Mouse (Mus musculus) lung, adult 2 months (tissue): ENCODE results near the gene Scarb1. TPM values are rescaled to one million over a fixed set of nuclear protein-coding genes. Genes with fewer than 3 reads are reported as not detected.
"Not testable (repeated sequence)": the region's sequence is repeated elsewhere in the genome, so short reads cannot be mapped to it uniquely, and the experiment has no call there.

Source experiments
- DNase-seq: peaks from one replicate; pipeline ENCODE4 v3.0.0; 2022
- H3K4me1 ChIP-seq: fragments of 200-500 bp; 2 replicates; pipeline ENCODE4 v1.6.1; 2011; ENCODE audit warnings: low read length; ENCODE audit not compliant: control insufficient read depth, insufficient read depth
- H3K4me3 ChIP-seq: fragments of 200-500 bp; replicated peaks from 2 replicates; pipeline ENCODE3; 2011; ENCODE audit warnings: low read depth, mild to moderate bottlenecking, control low read depth, low read length; ENCODE audit errors: extremely low read depth
- CTCF ChIP-seq: fragments of 200-500 bp; IDR thresholded peaks from 2 replicates; pipeline ENCODE4 v1.5.1; 2011; ENCODE audit warnings: mild to moderate bottlenecking, low read length, control low read depth; ENCODE audit not compliant: insufficient read depth
- POLR2A ChIP-seq: fragments of 200-500 bp; IDR thresholded peaks from 2 replicates; pipeline ENCODE4 v1.6.1; 2011; ENCODE audit warnings: low read depth, mild to moderate bottlenecking, control low read depth, low read length, borderline replicate concordance; ENCODE audit errors: extremely low read depth
- WGBS: fragments of 180-500 bp; shearing (Covaris S2); methylation state at CpG from one replicate; pipeline ENCODE4 v1.1.7; 2018; 5-methylcytosine and 5-hydroxymethylcytosine counted together
- polyA plus RNA-seq: library from polyadenylated mRNA; depleted of rRNA; stranded (reverse); fragments of >200 nt; gene quantifications from 2 replicates; pipeline ENCODE4 v1.2.3, GENCODE M21; 2012; rRNA removed

Gene Scarb1
- polyA plus RNA-seq, result 173 and 196 TPM in 2 replicates

DNA sequence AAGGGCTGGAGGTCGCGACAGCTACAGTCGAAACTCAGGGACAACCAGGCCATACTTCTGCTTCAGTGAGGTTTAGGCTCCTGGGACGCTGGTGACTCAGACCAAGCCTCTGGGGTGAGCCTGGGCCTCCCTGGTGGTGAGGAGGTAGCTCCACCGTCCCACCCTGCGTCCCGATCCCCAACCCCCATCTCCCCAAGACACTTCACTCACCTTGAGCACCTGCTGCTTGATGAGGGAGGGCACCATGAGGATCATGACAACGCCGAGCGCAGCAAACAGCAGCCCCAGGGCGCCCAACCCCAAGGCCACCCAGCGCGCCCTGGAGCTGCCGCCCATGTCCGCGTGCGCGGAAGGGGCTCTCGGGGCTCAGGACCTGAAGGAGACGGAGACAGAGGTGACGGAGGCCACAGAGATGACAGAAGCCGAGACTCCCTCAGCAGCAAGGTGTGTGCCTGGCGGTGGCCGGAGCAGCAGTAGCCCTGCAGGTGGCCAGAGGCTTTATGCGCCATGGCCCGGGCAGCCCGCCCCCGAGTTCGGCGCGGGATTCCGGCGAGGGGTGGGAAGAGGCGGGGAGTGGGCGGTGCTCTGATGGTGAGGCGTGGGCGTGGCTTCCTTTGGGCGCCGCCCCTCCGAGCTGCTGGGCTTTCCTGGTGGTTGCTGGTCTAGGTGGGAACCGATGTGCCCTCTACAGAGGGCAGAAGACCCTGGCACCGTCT is at the start of gene Scarb1:
Gene Scarb1 (minus strand): TSS at position 548 of the 716 bp plus-strand sequence.
- peak; percentile 90 for DNase-seq
- TF ChIP-seq POLR2A, result peak; percentile 91; the same call in 1 of the 2 replicates
- TF ChIP-seq CTCF, result no peak
- under 1% methylated on average over 42 of the region's 42 CpGs for WGBS
- peaks cover 7% of the 10 kb centered on the region; the same call in 1 of the 2 replicates for H3K4me1 ChIP-seq
- H3K4me3 ChIP-seq, result peak within 1 kb of the TSS; percentile 93

DNA sequence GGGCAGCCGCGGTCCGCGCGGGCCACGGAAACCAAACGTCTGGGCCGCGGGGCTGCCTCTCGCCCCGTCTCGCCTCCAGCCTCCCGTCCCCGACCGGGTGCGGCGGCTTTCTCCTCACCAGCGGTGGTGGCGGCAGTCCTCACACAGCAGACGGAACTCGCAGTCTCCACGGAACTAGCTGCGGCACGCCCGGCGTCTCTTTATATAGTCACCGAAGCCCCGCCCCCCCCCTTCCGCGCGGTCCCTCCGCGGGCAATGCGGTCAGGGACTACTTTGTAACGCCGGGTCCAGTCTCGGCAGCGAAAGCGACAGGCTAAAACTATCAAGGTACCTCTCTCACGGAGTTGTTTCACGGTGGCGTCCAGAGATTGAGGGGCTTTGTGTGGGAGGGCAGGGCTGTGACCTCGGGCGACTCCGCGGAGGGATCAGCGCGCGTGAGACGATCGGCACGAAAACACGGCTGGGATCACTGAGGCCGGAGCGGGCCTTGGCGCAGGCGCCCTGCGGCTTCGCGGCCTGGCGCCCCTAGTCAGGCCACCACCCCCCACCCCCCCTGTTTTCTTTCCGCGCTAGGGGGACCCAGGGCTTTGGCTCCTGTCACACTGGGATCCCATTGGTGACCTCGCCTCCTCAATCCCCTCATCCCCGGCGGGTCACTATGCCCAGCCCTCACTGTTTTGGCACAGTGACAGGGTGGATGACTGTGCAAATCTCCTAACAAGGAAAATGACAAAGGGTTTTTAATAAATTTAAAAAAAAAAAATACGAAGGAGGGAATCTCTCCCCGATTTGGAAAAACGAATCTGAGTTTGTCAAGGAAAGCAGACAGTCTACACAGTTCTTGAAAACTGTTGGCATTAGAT is 48.9 kb upstream of the Scarb1 start, which contains the start of gene Ubc:
Gene Ubc (minus strand): TSS at position 624 of the 863 bp plus-strand sequence.
- H3K4me1 ChIP-seq, result peaks cover 17% of the 10 kb centered on the region
- TF ChIP-seq POLR2A (peak; percentile 99), CTCF (no peak)
- DNase-seq, result peak; percentile 89
- peak within 1 kb of the TSS; percentile 94 for H3K4me3 ChIP-seq
- under 1% methylated on average over 69 of the region's 69 CpGs for WGBS

DNA sequence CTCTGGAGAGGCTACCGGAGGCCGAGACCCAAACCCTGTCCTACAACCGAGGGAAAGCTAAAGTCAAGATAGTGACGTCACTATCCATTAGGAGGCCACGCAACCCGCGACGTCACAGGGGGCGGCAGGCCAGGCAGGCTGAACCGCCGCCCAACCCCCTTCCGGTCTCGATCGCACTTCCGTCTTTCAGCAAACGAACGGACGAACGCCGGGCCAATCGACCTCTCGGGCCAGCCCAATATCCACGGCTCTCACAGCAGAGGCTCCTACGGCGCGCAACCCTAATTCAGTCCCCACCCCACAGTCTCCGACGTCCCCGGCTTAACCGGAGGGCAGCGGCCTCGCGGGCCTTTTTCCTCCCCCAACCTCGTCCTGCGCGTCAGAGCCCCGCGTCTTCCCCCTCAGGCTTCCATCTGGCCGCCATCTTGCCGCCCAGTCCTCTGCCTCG is 48.3 kb upstream of the Scarb1 start, which contains the start of gene Gm10382:
Gene Gm10382 (plus strand): TSS at position 192 of the 448 bp plus-strand sequence.
- Histone ChIP-seq H3K4me3 (peak within 1 kb of the TSS; percentile 94), H3K4me1 (peaks cover 18% of the 10 kb centered on the region)
- DNase-seq, result peak; percentile 84
- WGBS, result 1% methylated on average over 41 of the region's 41 CpGs
- no peak for TF ChIP-seq CTCF
- TF ChIP-seq POLR2A, result peak; percentile 83; the same call in 1 of the 2 replicates

DNA sequence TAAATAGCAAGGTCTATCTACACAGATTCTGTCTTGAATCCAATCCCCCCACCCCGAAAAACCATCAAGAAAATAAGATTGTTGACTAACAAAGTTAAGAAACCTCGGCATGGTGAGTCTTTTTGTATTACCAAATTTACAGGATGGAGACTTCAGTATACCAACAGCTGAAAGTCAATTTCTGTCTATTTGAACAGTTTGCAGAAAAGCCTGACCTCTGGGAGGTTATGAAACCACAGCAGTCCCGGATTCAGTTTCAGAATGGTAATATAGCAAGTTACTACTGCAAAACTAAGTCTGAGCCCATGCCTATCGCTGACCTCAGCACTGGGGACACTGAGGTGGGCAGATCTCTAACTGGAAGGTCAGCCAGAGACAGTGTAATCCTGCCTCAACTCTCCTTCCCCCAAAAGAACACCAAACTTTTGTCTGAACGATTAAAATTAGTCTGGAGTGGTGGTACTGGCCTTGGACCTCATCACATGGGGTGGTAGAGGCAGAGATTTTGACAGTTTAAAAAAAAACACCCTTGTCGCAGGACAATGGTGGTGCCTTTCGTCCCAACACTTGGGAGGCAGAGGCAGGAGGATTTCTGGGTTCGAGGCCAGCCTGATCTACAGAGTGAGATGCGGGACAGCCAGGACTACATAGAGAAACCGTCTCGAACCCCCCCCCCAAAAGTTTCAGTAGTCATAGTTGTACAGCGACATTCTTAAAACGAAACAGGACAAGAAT is 47.6 kb upstream of the Scarb1 start:
- H3K4me3 ChIP-seq, result peak overlapping the region; percentile 94
- 5% methylated on average over 13 of the region's 13 CpGs for WGBS
- peaks cover 23% of the 10 kb centered on the region for H3K4me1 ChIP-seq
- DNase-seq, result no peak
- no peak for TF ChIP-seq CTCF
- peak; percentile 60; the same call in 1 of the 2 replicates for TF ChIP-seq POLR2A

DNA sequence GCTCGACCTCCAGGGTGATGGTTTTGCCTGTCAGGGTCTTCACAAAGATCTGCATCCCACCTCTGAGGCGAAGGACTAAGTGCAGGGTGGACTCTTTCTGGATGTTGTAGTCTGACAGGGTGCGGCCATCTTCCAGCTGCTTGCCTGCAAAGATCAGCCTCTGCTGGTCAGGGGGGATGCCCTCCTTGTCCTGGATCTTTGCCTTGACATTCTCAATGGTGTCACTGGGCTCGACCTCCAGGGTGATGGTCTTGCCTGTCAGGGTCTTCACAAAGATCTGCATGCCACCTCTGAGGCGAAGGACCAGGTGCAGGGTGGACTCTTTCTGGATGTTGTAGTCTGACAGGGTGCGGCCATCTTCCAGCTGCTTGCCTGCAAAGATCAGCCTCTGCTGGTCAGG is 46.4 kb upstream of the Scarb1 start:
- not testable (repeated sequence) for DNase-seq, H3K4me3 ChIP-seq
- WGBS, result 57% methylated on average over 5 of the region's 6 CpGs
- H3K4me1 ChIP-seq, result peaks cover 30% of the 10 kb centered on the region

DNA sequence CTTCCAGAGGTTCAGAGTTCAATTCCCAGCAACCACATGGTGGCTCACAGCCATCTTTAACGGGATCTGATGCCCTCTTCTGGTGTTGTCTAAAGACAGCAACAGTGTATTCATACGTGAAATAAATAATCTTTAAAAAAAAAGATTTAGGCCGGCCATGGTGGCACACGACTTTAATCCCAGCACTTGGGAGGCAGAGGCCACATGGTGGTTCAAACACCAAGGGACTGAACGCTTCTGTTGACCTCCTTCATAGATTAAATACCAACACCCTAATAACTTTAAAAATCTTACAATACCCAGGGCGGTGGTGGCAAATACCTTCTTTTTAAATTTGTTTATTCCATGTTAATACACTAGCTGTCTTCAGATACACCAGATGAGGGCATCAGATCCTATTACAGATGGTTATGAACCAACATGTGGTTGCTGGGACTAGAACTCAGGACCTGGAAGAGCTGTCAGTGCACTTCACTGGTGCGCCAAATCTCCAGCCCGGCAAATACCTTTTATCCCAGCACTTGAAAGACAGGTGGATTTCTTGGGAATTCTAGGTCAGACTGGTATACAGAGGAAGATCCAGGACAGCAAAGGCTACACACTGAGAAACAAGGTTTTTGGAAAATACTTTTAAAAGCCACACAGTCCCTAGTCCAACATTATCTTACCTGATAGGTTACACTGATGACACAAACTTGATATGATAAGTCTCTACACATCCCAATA is 44.5 kb upstream of the Scarb1 start:
- peaks cover 26% of the 10 kb centered on the region for H3K4me1 ChIP-seq
- 37% methylated on average over 8 of the region's 8 CpGs for WGBS
- TF ChIP-seq POLR2A (peak; percentile 45; the same call in 1 of the 2 replicates), CTCF (no peak)
- no peak for DNase-seq
- peak overlapping the region; percentile 21 for H3K4me3 ChIP-seq

DNA sequence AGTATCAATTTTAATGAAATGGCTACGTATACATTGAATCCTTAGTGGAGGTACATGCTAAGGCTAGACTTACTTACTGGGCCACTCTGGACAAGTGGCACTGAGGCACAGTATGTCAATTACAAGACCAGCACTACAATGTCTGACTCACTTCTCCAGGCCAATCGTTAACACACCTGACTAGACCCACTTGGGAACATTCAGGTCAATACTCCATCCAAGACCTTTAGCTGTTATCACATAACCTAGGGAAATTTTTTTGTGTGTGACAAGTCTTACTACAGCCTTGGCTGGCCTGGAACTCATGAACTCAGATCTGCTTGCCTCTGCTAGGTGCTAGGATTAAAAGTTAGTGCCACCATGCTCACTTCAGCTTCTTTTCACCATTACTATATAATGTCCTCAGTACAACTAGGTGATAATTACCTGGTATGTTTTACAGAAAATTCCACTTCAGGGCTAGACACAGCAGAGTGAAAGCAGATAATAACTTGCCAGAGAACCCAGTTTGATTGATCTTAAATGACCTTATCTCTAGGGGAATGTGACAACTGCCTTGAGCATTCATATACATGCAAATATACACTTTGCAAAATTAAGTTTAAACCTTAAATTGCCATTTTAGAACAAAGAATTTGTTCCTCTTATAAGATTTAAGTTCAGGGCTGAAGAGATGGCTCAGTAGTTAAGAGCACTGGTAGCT is 43.8 kb upstream of the Scarb1 start:
- no peak for DNase-seq
- 58% methylated on average over 2 of the region's 2 CpGs for WGBS
- Histone ChIP-seq H3K4me1 (peaks cover 24% of the 10 kb centered on the region), H3K4me3 (no peak overlapping the region)
- no peak for TF ChIP-seq CTCF
- no peak for TF ChIP-seq POLR2A
